Mouse (Mus musculus) CD4-positive, CD25-positive, alpha-beta regulatory T cell, adult 2 months (primary cell): ENCODE data around the gene Catip.
"Not testable (repeated sequence)": the region's sequence is repeated elsewhere in the genome, so short reads cannot be mapped to it uniquely, and the experiment has no call there.

Source experiments
- DNase-seq: peaks from one replicate; pipeline ENCODE4 v3.0.0-alpha.2; 2012; ENCODE audit warnings: low read depth, low spot score

Catip gene

DNA sequence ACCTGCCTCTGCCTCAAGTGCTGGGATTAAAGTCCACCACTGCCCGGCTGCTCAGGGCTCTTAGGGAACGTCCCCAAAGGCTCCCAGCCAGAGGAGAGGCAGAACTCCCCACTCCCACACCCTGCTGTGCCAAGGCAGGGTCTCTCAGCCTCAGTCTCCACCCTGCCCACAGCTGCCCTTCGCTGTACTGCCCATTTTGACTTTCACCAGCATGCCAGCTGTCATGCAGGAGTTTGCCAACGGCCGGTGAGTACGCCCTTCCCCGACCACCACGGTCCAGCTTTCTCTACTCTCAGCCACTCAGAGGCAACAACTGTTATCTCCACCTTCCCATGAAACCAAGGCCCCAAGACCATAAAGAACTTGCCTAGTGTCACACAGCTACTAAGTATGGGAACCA lies 22.6 kb downstream of the Catip start:
- no peak for DNase-seq

DNA sequence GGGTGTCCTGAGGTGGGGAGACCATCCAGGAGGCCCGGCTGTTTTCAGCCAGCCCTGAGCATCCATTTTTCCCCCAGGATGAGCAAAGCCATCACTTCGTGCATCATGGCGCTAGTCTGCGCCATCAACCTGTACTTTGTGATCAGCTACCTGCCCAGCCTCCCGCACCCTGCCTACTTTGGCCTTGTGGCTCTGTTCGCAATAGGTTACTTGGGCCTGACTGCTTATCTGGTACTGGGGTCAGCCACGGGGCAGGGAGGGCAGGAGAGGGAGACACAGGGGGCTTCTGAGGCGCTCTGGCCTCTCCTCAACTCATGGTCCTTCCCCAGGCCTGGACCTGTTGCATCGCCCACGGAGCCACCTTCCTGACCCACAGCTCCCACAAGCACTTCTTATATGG lies 23.2 kb downstream of the Catip start:
- DNase-seq: no peak

DNA sequence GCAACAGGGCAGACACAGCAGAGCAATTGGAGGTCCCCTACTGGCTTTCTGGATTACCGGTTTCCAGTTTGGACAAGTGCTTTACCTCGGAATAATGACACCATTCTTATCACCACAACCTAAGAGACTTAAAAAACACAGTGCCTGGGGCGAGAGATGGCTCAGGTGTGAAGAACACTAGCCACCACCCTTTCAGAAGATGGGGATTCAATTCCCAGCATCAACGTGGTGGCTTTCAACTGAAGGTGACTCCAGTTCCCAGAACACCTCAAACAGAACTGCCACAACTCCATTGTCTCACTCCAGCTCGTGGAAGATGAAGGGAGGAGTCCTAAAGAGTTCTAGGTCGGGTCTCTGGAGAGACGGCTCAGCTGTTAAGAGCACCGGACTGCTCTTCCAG lies 23.6 kb downstream of the Catip start:
- DNase-seq: no peak

DNA sequence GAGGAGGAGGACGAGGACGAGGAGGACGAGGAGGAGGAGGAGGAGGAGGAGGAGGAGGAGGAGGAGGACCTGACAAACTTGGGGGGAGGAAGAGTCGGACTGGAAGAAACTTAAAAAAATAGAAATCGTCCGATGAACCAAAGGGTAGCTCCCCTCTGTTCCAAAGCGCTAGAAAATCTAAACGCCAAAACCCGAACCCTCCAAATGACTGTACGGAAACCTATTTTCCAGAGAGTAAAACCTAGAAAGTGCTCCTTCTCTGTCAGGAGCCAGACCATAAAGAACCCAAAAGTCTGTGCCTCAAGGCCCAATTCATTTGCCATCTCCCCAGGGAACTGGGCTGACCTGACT lies 24.4 kb downstream of the Catip start:
- DNase-seq: no peak

DNA sequence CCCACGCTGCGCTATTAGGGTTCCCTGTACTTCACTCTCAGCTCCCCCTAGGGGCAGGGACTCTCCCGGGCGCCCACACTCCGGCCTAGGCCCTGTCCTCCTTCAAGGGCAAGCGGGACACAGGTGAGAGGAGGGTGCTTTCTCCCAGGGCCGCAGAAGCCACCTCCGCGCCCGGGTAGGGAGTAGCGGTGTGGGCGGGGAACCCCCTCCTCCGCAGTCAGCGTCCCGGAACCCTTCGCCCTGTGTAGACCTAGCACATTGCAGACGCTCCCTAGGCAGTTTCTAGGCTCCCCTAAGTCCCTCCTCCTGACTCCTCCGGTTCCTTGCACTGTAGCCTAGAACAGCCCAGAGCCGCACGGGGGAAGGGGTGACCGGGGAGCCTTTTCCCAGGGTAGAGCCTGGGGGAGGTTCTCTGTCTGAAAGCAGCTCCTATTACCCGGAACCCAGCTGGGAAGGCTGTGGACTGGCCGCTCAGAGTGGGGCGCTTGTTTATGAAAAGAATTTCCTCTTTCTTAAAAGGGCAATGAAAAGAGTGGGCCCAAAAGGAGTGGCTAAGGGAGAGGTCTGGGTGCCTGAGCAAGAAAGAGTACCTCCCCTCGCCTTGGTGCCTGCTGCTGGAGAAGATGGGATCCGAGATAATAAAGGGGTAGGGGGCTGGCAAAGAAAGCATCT lies 24.9 kb downstream of the Catip start:
- DNase-seq: peak; percentile 95

DNA sequence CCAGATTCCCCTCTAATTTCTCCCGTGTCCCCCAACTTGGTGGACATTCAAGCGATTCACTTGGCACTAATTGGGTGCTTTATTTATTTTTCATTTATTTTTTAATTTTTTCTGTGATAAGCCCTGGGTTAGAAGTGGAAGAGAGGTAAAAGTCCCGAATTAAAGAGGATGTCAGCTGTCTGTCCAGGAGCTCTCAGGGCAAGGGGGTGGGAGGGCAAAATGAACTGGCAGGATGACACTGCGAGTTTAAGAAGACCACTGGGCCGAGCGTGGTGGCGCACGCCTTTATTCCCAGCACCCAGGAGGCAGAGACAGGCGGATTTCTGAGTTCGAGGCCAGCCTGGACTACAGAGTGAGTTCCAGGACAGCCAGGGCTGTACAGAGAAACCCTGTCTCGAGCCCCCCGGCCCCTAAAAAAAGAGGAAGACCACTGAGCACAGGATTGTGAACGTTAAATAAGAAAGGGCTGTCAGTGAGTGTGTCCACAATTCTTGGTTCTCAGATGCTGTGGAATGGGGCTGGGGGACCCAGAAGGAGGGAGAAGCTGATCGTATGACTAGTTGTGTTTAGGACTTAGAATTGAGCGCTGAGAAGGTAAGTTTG lies 25.6 kb downstream of the Catip start:
- no peak for DNase-seq

DNA sequence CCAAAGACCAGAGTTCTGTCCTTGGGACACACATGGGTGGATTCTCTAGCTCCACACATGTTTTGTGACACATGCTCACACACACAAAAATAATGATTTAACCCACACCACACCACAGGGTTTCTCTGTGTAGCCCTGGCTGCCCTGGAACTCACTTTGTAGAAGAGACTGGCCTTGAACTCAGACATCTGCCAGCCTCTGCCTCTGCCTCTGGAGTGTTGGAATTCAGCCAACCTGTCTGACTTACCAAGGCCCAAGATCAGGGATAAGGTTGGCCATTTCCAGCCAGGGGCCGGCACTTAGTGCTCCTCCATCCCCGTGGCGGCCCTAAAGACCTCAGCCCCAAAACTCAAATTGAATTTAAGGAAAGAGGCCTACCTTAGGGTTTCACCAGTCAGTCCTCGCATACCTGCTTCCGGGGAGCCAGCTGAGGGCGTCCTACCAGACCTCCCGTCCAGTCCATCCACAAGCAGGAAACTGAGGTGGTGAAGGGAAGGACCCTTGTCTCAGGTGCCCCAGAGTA lies 26.6 kb downstream of the Catip start:
- DNase-seq: no peak

DNA sequence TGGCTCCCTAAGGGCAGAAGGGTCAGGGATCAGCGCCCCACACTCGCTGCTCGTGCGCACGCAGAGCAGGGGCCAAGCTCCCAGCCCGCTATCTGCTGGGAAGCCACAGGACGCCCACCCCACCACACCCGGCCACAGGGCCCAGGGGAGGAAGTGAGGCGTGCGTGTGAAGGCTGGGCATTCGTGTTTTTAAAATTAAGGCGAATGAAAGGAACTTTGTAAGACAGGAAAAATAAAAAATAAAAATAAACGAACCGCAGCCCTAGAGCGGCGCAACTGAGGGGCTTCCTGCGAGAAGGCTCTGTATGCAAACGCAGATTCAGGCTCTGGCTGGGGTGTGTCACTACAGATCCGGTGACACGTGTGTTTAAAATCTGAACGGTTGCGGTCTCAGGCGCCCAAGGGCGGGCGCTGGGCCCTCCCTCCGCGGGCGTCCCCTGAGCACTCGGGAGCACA lies 28.0 kb downstream of the Catip start:
- DNase-seq: peak; percentile 79

DNA sequence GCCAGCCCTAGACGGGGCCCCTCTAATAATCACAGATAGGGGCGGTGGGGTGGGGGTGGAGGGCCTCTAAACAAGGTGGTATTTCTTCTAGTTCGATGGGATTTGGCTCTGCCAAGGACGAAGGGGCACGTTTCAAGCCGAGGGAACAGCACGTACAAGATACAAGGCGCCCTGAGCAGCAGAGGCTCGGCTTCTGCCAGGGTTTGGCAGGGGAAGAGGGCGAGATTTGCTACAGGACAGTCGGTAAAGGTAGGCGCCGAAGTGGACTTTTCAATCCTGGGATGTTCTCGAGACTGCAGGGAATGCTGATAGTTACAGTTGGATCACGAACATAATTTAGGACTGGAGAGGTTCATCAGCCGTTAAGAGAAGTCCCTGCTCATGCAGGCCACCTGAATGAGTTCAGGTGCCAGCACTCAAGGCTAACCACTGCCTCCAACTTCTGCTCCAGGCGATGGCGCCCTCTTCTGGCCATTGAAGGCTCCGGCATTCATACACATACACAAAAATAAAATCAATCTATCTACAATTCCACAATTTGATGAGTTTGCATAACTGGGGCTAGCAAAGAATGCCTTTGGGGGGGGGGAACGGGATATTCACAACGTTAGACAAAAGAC lies 28.5 kb downstream of the Catip start:
- peak; percentile 90 for DNase-seq

DNA sequence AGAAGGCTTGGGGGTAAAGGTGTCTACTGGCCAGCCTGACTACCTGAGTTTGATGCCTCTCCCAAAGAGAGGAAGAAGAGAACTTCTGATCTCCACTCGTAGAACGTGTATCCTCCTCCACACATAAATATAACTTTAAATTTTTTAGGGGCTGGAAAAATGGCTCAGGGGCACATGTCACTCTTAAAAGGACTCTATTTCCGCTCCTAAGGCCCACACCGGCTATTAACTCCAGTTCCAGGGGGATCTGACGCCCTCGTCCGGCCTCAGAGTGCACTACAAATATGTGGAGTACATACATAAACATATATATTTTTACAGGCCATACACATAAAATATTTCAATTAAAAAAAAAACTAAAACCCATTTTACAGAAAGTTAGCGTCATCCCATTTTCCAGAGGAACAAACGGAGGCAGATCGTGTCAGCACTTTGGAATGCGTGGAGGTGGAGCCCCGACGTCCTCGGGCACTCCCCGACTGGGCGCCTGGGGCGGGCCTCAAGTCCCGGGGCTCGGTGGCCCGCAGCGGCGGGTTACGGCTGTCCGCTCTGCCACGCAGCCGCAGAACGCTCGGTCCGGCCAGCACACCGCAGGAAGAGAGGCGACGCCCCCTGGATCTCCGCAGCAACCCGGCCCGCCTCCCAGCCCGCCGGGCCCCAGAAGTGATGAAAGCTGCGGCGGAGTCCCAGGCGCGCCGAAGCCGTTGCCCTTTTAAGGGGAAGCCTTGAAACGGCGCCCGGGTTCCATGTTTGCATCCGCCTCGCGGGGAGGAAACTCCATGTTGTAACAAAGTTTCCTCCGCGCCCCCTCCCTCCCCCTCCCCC lies 29.2 kb downstream of the Catip start, which contains the start of gene Ctdsp1:
TSS of gene Ctdsp1 (plus strand) at position 586 of the 825 bp plus-strand sequence.
- DNase-seq: peak; percentile 94

DNA sequence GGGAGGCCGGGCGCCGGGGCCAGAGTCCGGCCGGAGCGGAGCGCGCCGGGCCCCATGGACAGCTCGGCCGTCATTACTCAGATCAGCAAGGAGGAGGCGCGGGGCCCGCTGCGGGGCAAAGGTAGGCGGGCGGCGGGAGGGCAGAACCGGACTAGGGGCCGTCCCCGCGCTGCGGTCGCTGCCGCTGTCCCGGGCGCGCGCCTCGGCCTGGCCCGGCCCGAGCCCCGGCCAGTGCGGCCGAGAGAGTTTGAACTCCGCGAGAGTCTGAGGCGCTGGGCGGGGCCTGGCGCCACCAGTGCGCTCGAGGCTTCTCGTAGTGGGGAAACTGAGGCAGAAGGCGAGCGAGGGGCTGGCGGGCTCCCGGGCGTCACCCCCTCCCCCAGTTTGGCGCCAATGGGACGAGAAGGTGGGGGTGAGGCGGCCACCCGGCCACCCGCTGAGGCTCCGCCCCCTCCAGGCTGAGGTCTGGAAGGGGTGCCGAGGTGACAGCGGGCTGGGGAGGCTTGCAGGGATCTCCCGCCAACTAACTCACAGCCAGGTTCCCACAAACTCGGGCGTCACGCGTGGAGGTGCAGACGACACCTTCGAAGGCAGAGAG lies 30.0 kb downstream of the Catip start:
- DNase-seq: peak; percentile 71

DNA sequence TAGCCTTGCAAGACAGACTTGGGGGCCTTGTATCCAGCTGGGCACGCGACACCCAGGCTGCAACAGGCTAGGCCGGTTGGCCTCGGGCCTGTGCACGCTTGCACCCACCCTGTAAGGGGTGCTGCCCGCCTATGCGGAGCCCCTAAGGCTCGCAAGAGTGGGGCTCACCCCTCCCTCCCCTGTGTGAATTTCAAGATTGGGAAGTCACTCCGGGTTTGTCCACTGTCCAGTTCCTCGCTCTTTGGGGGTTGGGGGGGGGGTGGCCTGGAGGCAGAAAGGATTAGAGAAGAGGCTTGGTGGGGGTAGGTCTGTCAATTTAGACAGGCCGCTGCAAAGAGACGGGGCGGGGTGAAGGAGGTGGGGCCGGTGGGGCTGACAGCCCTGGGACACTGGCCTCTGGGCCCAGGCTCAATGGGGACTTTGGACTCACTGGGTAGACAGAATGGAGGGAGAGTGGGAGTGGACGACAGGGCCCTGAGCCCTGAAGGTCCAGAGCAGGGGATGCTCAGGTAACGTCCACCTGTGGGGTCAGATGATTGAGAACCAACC lies 30.6 kb downstream of the Catip start:
- no peak for DNase-seq

DNA sequence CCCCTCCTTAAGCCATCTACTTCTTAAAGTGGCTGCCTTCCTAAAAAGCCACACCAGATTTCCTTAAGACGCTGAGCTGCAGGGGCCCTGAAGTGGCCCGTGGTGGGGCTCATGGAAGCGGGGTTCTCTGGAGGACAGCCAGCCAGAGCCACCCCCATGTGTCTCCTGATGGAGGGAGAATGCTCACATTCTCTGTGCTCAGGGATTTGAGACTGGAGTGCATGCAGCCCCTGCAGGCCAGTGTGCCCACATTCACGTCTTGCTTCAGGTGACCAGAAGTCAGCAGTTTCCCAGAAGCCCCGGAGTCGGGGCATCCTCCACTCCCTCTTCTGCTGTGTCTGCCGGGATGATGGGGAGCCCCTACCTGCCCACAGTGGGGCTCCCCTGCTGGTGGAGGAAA lies 31.1 kb downstream of the Catip start:
- no peak for DNase-seq

DNA sequence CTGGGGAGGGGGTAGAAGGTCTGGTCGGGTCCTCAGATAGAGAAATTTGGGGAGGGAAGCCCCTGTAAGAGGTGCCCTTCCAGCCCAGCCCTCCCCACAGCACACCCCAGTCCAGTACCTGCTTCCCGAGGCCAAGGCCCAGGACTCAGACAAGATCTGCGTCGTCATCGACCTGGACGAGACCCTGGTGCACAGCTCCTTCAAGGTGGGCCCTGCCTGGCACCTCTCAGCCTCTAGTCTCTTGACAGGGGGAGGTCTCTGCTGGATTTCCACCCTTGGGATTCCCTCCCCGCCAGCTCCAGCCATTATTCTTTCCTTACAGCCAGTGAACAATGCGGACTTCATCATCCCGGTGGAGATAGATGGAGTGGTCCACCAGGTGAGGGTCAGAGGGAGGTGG lies 31.8 kb downstream of the Catip start:
- no peak for DNase-seq

DNA sequence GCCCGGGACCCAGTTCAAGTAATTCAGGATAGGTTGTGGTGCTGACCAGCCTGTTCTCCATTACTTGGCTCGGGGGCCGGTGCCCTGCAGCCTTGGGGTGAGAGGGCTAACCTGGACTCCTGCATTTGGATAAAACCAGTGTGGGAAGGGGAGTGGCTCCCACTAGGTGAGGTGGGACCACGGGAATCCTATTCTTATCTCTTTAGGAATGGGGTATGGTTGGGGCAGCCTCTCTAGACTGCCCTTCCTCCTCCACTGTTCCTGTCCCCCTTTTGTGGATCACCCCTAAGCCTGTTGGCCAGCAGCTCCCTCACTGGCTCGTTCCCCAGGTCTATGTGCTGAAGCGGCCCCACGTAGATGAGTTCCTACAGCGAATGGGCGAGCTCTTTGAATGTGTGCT lies 32.4 kb downstream of the Catip start:
- no peak for DNase-seq

DNA sequence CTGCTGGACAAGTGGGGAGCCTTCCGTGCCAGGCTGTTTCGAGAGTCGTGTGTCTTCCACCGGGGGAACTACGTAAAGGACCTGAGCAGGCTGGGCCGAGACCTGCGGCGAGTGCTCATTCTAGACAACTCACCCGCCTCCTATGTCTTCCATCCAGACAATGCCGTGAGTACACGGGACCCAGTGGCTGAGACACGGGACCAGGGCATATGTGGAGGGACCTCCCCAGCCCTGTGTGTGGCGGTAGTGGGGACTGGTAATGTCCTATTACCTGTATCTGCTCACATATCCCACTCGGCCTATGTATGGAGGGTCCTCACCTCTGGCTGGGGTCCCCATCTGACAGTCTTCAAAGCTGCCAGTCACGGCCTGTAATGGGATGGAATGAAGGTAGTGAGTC lies 33.0 kb downstream of the Catip start:
- DNase-seq: no peak

DNA sequence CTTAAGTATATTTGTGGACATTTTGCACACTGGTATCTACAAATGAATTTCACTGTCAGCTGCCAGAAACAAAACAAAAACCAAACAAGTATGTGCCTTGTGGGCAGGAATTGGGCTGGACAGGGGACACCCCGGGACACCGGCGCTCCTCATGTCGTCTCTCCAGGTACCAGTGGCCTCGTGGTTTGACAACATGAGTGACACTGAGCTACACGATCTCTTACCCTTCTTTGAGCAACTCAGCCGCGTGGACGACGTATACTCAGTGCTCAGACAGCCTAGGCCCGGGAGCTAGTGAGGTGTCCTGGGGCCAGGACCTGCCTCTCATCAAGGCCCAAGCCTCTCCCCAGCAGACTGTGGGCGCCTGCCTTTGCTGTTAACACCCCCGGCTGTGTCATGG lies 33.4 kb downstream of the Catip start:
- DNase-seq: no peak

DNA sequence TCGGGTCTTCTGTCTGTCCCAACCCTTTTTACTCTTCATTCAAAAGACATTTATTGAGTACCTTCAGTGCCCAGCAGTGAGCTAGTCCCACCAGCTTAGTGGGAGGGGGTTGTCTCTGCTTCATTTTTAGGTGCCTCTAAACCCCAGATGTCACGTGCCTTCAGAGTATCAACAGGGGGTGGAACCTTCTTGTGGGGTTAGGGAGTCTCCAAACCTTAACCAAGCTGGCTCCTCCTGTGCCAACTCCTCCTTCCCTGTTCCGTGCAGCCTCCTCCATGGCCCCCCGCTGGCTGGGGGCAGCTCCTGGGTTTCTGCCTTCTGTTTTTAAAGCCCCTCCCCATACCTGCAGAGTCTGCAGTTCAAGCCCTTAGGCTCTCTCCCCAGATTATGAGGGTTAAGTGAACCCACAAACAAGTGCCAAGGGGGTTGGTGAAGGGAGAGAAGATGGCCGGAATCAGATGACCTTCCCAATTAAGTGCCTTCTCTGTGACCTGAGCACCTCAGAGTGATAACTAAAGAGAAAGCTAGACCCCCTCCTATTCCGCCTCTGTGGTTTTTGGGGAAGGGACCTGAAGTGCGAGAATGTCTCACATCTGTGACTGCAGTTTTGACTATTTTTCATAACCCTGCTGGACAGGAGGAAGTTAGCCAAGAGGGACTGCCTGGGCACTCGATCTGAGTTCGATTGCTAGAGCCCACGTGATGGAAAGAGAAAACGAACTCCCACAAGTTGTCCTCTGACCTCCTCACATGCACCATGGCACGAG lies 34.7 kb downstream of the Catip start:
- DNase-seq: not testable (repeated sequence)

DNA sequence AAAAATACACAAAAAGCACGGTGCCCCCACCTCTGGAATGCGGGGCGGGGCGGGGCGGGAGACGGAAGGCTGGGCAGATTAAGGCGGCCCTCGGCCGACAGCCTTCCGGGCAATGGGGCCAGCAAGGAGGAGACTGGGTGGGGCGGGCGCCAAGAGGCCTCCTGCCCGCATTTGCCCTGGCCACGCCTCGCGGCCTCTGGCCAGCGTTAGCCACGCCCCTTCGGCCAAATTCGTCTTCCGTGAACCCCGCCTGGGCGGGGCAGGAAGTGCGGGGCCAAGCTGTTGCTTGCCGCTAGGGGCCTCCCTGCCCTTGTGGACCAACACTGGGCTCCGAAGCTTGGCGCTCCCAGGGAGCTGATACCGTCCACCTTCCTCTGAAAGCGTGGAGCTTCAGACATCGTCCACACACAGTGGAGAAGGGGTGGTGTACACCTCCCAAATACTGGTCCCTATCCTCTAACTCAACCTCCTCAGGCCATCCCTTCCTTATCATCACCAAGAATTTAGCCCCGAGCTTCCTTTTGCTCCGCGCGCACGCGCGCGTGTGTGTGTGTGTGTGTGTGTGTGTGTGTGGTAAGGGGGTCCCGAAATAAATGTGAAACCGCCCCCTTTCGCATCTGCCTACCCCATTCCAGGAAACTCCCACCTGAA lies 35.5 kb downstream of the Catip start:
- peak; percentile 87 for DNase-seq

DNA sequence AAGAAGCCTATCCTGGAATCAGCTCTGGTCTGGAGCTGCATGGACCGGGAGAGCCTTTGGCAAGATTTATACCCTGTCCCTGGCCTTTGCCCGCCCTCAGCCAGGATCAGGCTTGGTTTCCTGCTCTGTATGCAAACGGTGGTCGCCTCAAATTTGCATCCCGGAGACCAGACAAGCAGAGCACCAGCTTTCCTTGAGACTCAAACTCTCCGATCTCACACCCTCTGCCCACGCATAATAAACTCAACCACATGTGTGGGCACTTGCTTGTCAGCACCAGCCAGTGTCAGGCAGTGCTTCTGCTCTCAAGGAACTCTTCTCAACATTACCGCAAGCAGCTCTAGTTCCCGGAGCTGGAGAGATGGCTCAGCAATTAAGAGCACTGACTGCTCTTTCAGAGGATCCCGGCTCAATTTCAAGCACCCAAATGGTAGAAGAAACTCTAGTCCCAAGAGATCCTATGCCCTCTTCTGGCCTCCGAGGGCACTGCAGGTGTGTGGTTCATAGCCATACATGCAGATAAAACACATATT lies 36.1 kb downstream of the Catip start:
- DNase-seq: peak; percentile 86
